Mouse (Mus musculus) frontal cortex, postnatal 10 days (tissue): ENCODE data around the gene H2-Q6.
"Not testable (repeated sequence)": the region's sequence is repeated elsewhere in the genome, so short reads cannot be mapped to it uniquely, and the experiment has no call there.

Experiments used
- DNase-seq, 2 experiments: peaks; one replicate each; pipeline ENCODE4 v3.0.0; 2022; ENCODE audit warnings: low spot score in 2 of 2, mixed read lengths in 1 of 2

The H2-Q6 gene

DNA sequence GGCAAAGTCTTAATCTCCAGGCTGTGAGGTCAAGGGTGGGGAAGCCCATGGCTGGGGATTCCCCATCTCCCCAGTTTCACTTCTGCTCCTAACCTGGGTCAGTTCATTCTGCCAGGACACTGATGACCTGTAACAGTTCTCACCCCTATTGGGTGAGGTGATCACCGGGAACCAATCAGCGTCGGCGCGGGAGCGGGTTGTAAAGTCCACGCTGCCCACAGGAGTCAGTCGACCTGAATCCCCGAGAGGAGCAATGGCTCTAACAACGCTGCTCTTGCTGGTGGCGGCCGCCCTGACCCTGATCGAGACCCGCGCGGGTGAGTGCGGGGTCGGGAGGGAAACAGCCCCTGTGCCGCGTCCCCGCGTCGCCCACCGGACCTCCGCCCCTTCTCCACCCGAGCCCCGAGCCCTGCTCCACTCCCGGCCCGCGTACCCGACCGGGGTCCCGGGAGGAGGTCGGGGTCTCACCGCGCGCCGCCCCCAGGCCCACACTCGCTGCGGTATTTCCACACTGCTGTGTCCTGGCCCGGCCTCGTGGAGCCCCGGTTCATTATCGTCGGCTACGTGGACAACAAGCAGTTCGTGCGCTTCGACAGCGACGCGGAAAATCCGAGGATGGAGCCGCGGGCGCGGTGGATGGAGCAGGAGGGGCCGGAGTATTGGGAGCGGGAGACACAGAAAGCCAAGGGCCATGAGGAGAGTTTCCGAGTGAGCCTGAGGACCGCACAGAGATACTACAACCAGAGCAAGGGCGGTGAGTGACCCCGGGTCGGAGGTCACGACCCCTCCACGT is at the start of gene H2-Q6:
Gene H2-Q6 (plus strand): TSS at position 227 of the 793 bp plus-strand sequence.
- not testable (repeated sequence) for DNase-seq

DNA sequence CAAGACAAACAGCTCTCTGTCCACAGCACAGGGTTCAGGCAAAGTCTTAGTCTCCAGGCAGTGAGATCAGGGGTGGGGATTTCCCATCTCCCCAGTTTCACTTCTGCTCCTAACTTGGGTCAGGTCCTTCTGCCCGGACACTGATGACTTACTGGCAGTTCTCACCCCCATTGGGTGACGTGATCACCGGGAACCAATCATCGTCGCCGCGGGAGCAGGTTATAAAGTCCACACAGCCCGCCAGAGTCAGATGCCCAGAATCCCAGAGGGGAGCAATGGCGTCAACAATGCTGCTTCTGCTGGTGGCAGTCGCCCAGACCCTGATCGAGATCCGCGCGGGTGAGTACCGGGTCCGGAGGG is 45.3 kb upstream of the H2-Q6 start, which contains the start of gene H2-Q4:
Gene H2-Q4 (plus strand): TSS at position 249 of the 360 bp plus-strand sequence.
- DNase-seq: peak; percentile 64 to 79

DNA sequence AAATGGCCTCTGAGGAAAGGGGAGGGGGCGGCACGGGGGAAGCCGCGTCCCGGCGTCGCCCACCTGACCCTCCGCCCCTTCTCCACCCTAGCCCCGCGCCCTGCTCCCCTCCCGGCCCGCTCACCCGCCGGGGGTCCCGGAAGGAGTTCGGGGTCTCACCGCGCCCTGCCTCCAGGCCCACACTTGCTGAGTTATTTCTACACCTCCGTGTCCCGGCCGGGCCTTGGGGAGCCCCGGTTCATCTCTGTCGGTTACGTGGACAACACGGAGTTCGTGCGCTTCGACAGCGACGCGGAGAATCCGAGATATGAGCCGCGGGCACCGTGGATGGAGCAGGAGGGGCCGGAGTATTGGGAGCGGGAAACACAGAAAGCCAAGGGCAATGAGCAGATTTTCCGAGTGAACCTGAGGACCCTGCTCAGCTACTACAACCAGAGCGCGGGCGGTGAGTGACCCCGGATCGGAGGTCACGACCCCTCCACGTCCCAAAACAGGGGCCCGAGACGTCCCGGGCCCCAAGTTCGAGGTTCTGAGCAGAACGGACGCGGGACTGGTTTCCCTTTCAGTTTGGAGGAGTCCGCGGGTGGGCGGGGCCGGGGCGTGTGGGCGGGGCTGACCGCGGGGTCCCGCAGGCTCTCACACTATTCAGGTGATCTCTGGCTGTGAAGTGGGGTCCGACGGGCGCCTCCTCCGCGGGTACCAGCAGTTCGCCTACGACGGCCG is 44.8 kb upstream of the H2-Q6 start:
- DNase-seq: no peak

- DNase-seq: not testable (repeated sequence)
These were observed 34.9 kb upstream of the H2-Q6 start for GRCm38 (mm10) chr17:35389796-35390195.

DNA sequence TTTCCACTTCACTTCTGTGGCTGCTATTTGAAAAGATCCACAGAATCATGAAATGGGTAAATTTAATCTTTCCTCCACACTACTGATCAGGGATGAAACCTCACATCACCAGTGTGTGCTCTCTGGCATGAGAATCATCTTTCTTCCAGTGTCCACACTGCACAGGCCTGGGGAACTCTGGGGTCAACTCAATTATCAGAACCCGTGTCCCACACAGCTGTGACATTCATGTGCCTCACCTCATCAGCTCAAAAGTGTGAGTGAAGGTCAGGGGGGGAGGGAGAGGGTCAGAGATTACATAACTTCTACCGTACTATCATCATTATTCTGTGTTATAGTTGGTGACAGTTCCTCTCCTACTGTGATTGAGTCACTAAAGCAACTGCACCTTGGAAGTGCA is 32.0 kb upstream of the H2-Q6 start:
- not testable (repeated sequence) for DNase-seq

DNA sequence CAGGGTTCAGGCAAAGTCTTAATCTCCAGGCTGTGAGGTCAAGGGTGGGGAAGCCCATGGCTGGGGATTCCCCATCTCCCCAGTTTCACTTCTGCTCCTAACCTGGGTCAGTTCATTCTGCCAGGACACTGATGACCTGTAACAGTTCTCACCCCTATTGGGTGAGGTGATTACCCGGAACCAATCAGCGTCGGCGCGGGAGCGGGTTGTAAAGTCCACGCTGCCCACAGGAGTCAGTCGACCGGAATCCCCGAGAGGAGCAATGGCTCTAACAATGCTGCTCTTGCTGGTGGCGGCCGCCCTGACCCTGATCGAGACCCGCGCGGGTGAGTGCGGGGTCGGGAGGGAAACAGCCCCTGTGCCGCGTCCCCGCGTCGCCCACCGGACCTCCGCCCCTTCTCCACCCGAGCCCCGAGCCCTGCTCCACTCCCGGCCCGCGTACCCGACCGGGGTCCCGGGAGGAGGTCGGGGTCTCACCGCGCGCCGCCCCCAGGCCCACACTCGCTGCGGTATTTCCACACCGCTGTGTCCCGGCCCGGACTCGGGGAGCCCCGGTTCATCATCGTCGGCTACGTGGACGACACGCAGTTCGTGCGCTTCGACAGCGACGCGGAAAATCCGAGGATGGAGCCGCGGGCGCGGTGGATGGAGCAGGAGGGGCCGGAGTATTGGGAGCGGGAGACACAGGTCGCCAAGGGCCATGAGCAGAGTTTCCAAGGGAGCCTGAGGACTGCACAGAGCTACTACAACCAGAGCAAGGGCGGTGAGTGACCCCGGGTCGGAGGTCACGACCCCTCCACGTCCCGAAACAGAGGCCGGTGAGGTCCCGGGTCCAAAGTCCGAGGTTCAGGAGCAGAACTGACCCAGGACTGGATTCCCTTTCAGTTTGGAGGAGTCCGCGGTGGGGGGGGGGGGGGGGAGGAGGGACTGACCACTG is 30.5 kb upstream of the H2-Q6 start:
- DNase-seq: not testable (repeated sequence)

DNA sequence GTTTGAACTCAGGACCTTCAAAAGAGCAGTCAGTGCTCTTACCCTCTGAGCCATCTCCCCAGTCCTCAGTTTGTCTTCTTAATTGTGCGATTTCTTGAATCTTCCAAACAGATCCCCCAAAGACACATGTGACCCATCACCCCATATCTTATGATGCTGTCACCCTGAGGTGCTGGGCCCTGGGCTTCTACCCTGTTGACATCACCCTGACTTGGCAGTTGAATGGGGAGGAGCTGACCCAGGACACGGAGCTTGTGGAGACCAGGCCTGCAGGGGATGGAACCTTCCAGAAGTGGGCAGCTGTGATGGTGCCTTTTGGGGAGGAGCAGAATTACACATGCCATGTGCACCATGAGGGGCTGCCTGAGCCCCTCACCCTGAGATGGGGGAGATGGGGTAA is 27.7 kb upstream of the H2-Q6 start:
- DNase-seq: not testable (repeated sequence)

- not testable (repeated sequence) for DNase-seq
These were observed 11.6 kb upstream of the H2-Q6 start for GRCm38 (mm10) chr17:35413057-35413456.

- DNase-seq: not testable (repeated sequence)
These were observed 9.1 kb upstream of the H2-Q6 start for GRCm38 (mm10) chr17:35415273-35416129.

DNA sequence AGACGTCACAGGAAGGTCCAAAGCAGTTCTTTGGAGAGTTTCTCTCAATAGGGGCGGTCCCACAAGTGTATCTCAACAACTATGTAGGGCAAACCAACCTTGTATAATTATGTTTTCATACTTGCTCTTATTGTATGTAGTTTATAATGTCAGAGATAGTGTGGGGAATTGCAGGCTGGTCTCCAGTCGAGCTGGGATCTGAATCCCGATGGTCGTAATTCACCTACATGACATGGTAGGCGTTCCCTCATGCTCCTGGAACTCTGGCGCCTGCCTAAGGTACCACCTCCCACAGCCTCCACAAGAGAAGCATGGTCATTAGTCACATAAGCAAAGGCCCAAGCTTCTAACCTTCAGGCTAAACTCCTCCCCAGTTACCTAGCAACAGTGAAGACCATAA is 5.9 kb upstream of the H2-Q6 start:
- no peak for DNase-seq

GRCm38 (mm10) chr17:35419564-35419963 is 5.1 kb upstream of the H2-Q6 start:
- DNase-seq: not testable (repeated sequence)

DNA sequence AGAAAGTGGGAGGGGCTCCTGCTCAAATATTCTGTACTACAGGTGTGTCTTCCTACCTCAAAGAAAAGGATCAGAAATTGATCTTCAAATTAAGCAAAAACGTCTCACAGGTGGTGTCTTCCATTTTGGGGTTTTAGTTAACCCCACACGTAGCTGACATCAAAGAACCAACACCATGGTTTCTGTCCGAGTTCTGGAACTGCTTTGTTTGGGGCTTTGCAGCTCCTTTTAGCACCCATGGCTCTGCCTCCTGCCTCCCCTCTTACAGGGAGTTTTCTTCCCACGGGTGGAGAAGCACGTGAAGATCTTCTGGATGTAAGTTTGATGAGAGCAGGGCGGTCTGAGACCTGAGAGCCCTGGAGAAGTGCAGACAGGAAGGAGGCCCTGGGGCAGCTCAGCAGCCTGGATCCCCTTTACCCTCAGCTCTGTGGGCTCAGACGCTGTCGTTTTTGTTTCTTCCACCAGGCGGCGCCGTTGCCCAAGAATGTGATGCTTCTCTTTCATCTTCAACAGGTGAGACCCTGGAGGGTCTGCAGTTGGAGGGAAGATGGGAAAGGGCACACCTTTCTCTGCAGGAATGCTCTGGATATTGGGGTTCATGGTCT is 4.3 kb upstream of the H2-Q6 start:
- peak in 1 of 2 experiments; percentile 5 for DNase-seq

DNA sequence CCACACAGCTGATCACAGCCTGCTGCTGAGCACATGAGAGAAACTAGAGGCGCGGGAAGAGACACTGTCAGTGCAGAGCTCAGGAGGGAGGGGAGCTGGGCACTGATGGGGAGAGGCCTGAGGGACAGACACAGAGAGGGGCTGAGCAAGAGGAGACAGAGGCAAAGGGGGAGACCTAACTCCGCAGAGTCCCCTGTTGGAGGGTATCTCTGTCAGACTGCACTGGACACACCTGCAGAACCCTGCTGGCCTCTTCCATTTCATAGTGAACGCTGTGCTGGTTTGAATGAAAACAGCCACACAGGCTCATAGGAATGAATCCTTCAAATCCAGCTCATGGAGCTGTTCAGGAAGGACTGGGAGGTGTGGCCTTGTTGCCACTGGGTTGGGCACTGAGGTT is 3.3 kb upstream of the H2-Q6 start:
- not testable (repeated sequence) for DNase-seq

DNA sequence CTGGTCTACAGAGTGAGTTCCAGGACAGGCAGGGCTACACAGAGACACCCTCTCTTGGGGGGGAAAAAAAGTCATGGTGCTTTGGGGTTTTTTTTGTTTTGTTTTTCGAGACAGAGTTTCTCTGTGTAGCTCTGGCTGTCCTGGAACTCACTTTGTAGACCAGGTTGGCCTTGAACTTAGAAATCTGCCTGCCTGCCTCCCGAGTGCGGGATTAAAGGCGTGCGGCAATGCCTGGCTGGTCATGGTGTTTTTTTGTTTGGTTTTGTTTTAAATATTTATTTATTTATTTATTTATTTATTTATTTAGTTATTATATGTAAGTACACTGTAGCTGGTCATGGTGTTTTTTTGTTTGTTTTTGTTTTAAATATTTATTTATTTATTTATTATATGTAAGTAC is 2.3 kb upstream of the H2-Q6 start:
- not testable (repeated sequence) for DNase-seq

GRCm38 (mm10) chr17:35423131-35423810 is 1.4 kb upstream of the H2-Q6 start:
- DNase-seq: not testable (repeated sequence)

- not testable (repeated sequence) for DNase-seq
These were observed 544 bp upstream of the H2-Q6 start for GRCm38 (mm10) chr17:35424106-35424505.

- not testable (repeated sequence) for DNase-seq
These were observed 824 bp downstream of the H2-Q6 start for GRCm38 (mm10) chr17:35425474-35425873.

DNA sequence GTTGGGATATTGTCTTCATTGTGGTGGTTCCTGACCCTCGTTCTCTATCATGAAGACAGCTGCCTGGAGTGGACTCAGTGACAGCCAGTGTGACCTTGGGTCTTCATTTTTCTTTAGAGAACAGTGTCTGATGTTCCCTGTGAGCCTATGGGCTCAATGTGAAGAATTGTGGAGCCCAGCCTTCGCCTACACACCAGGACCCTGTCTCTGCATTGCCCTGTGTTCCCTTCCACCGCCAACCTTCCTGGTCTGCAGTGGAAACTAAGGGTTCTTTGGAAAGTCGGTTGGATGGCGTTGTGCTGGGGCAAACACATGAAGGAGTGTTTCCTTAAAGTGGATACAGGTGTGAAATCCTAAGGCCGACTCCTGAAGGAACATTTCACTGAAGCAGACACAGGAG is 4.2 kb downstream of the H2-Q6 start:
- DNase-seq: not testable (repeated sequence)

- not testable (repeated sequence) for DNase-seq
These were observed 6.0 kb downstream of the H2-Q6 start for GRCm38 (mm10) chr17:35430671-35431070.

- not testable (repeated sequence) for DNase-seq
These were observed 7.5 kb downstream of the H2-Q6 start for GRCm38 (mm10) chr17:35432167-35432566.
